Mouse (Mus musculus) heart, postnatal 0 days (tissue): Measurements from ENCODE around the gene Dlgap4.

Source experiments
- CTCF ChIP-seq: IDR thresholded peaks from 2 replicates; pipeline ENCODE4 v1.5.1; 2016; ENCODE audit warnings: antibody characterized with exemption, control low read depth, low read depth
- EP300 ChIP-seq: IDR thresholded peaks from 2 replicates; pipeline ENCODE4 v1.6.1; 2016; ENCODE audit warnings: antibody characterized with exemption, low read depth

DNA sequence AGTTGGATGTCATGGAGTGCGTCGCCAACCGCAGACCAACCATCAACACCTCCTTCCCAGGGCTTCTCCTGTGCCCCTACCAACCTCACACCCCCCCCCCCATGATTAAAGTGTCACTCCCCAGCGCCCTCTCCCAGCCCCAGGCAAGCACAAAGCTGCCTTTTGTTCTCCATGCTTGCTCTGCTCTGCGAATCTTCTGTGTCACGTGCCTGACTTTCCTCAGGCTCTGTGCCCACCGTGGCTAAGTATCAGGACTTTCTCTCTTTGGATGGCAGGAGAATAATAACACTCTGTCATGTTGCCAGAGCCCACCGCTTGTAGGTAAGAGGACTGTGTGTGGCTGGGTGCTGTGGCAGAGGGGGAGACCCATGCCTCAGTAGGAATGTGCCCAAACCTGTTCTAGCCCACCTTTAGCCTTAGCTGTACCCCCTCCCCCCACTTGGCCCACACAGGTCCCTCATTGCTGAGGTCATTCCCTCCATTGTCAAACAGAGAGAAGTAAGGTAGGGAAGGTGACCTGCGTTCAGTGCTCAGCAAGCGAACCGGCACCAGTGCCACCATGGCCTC, 79.8 kb downstream of the Dlgap4 start:
- TF ChIP-seq CTCF, result no peak
- TF ChIP-seq EP300, result no peak
